Mouse (Mus musculus) embryonic facial prominence, embryonic 13.5 days (tissue): ENCODE data around the gene Lelp1. TPM values are rescaled to one million over a fixed set of nuclear protein-coding genes. Genes with fewer than 3 reads are reported as not detected.

Source experiments
- polyA plus RNA-seq: library from polyadenylated mRNA; unstranded; fragments of >200 nt; fragmentation: Nextera tagmentation; extraction: Ambion mirVana; gene quantifications from 2 replicates; pipeline ENCODE4 v1.2.1, GENCODE M21; 2015

The Lelp1 gene
- polyA plus RNA-seq, 1 experiment from 2014 or later, result not detected

Other genes starting within 250 kb of the Lelp1 start
- 1.1 TPM in 1 of 2 replicates, not detected in the other for gene Pglyrp3, start 128.2 kb downstream of the Lelp1 start, polyA plus RNA-seq
- 0.96 and 1.9 TPM in 2 replicates for gene Lor, start 59.6 kb downstream of the Lelp1 start, polyA plus RNA-seq
- gene Prr9, start 18.8 kb downstream of the Lelp1 start, polyA plus RNA-seq, result not detected in 2 replicates
- gene Sprr2a1, start 73.1 kb upstream of the Lelp1 start, polyA plus RNA-seq, result 0.26 TPM in 1 of 2 replicates, not detected in the other
- gene Sprr2a2, start 73.2 kb upstream of the Lelp1 start, polyA plus RNA-seq, result 21.6 TPM in 1 of 2 replicates, not detected in the other
- gene Sprr2a3, start 142.7 kb upstream of the Lelp1 start, polyA plus RNA-seq, result 0.56 TPM in 1 of 2 replicates, not detected in the other
- not detected in 2 replicates for gene Sprr2b, start 173.9 kb upstream of the Lelp1 start, polyA plus RNA-seq
- gene Sprr2d, start 196.4 kb upstream of the Lelp1 start, polyA plus RNA-seq, result not detected in 2 replicates
- gene Sprr2e, start 209.4 kb upstream of the Lelp1 start, polyA plus RNA-seq, result not detected in 2 replicates
- gene Sprr2f, start 222.4 kb upstream of the Lelp1 start, polyA plus RNA-seq, result not detected in 2 replicates
- not detected in 2 replicates for gene Sprr2h, start 242.9 kb upstream of the Lelp1 start, polyA plus RNA-seq